Mouse (Mus musculus) cerebellum, adult 2 months (tissue): Measurements from ENCODE around the gene Prdm5.

Source experiments
- CTCF ChIP-seq: fragments of 200-500 bp; IDR thresholded peaks from 2 replicates; pipeline ENCODE4 v1.5.1; 2011; ENCODE audit warnings: low read depth, mild to moderate bottlenecking, control low read depth, low read length, moderate library complexity, borderline replicate concordance; ENCODE audit not compliant: insufficient read depth
- POLR2A ChIP-seq: fragments of 200-500 bp; IDR thresholded peaks from 2 replicates; pipeline ENCODE4 v1.6.1; 2011; ENCODE audit warnings: low read length, control low read depth, borderline replicate concordance; ENCODE audit not compliant: insufficient read depth

DNA sequence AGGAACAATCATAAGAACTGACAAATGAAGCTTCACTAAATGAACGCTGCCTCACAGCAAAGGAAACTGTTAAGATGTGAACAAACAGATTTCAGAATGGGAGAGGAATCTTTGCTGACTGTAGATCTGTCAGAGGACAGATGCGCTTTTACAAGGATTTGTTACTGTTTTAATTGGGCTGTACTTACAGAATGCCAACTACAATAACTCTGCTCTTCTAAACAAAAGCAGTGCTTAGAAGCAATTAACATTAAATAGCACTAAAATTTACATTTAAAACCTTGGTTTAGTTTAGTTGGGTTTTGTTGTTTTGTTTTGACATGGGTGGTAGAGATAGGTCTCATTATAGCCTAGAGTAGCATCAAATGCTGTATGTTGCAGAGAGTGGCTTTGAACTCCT is 14.3 kb upstream of the Prdm5 start:
- no peak for TF ChIP-seq POLR2A
- TF ChIP-seq CTCF: no peak
